Mouse (Mus musculus): Measurements from ENCODE around the gene Hrh2. TPM values are rescaled to one million over a fixed set of nuclear protein-coding genes. Genes with fewer than 3 reads are reported as not detected.

Gene Hrh2
- polyA plus RNA-seq, 1 experiment from 2014 or later = 0.65 TPM

GRCm38 (mm10) chr13:54205195-54205594, 13.3 kb downstream of the Hrh2 start:
- H3K27ac ChIP-seq (replicated peaks) = no peak overlapping the region
- H3K27me3 ChIP-seq = no peaks in the 10 kb centered on the region
- no peak overlapping the region for H3K9ac ChIP-seq
- no peak overlapping the region for H3K4me2 ChIP-seq
- no peaks in the 10 kb centered on the region for H3K4me1 ChIP-seq (replicated peaks)
- 82% methylated on average over 7 of the region's 7 CpGs for WGBS
- no peaks in the 10 kb centered on the region for H3K9me3 ChIP-seq
- no peak overlapping the region for H3K4me3 ChIP-seq
- no peak for ATAC-seq (ENCODE audit: low FRiP score, low read depth)
- H3K36me3 ChIP-seq = no peaks in the 10 kb centered on the region

GRCm38 (mm10) chr13:54206140-54206753, 14.3 kb downstream of the Hrh2 start:
- H3K4me1 ChIP-seq (replicated peaks) = peaks cover 6% of the 10 kb centered on the region
- no peaks in the 10 kb centered on the region for H3K36me3 ChIP-seq
- H3K4me3 ChIP-seq = no peak overlapping the region
- 56% methylated on average over 9 of the region's 9 CpGs for WGBS
- ATAC-seq (ENCODE audit: low FRiP score, low read depth) = no peak
- no peak overlapping the region for H3K4me2 ChIP-seq
- H3K9ac ChIP-seq = no peak overlapping the region
- no peaks in the 10 kb centered on the region for H3K27me3 ChIP-seq
- H3K9me3 ChIP-seq = no peaks in the 10 kb centered on the region
- no peak overlapping the region for H3K27ac ChIP-seq (replicated peaks)

GRCm38 (mm10) chr13:54209476-54210253, 17.7 kb downstream of the Hrh2 start:
- H3K27ac ChIP-seq (replicated peaks) = no peak overlapping the region
- no peak for ATAC-seq (ENCODE audit: low FRiP score, low read depth)
- no peaks in the 10 kb centered on the region for H3K9me3 ChIP-seq
- peaks cover 23% of the 10 kb centered on the region for H3K4me1 ChIP-seq (replicated peaks)
- H3K4me3 ChIP-seq = no peak overlapping the region
- no peaks in the 10 kb centered on the region for H3K27me3 ChIP-seq
- H3K36me3 ChIP-seq = no peaks in the 10 kb centered on the region
- WGBS = 53% methylated on average over 8 of the region's 8 CpGs
- H3K4me2 ChIP-seq = no peak overlapping the region
- H3K9ac ChIP-seq = no peak overlapping the region

- H3K4me3 ChIP-seq = no peak overlapping the region
- H3K9ac ChIP-seq = 0 out of 2 replicates have a peak overlapping the region, but pooled peaks have one; percentile 25
- ATAC-seq (ENCODE audit: low FRiP score, low read depth) = peak; percentile 87
- no peaks in the 10 kb centered on the region for H3K36me3 ChIP-seq
- H3K27me3 ChIP-seq = no peaks in the 10 kb centered on the region
- H3K4me1 ChIP-seq (replicated peaks) = peaks cover 23% of the 10 kb centered on the region
- H3K9me3 ChIP-seq = no peaks in the 10 kb centered on the region
- peak overlapping the region; percentile 84 for H3K27ac ChIP-seq (replicated peaks)
- 17% methylated on average over 10 of the region's 10 CpGs for WGBS
- H3K4me2 ChIP-seq = 0 out of 2 replicates have a peak overlapping the region, but pooled peaks have one; percentile 4
Measured at GRCm38 (mm10) chr13:54211528-54212488, 19.9 kb downstream of the Hrh2 start.

GRCm38 (mm10) chr13:54212516-54212915, 20.6 kb downstream of the Hrh2 start:
- WGBS = 42% methylated on average over 5 of the region's 5 CpGs
- no peaks in the 10 kb centered on the region for H3K36me3 ChIP-seq
- no peak overlapping the region for H3K4me3 ChIP-seq
- H3K9ac ChIP-seq = 0 out of 2 replicates have a peak overlapping the region, but pooled peaks have one; percentile 25
- peaks cover 23% of the 10 kb centered on the region for H3K4me1 ChIP-seq (replicated peaks)
- no peaks in the 10 kb centered on the region for H3K9me3 ChIP-seq
- no peaks in the 10 kb centered on the region for H3K27me3 ChIP-seq
- peak; percentile 15; the same call in 1 of the 2 replicates for ATAC-seq (ENCODE audit: low FRiP score, low read depth)
- 0 out of 2 replicates have a peak overlapping the region, but pooled peaks have one; percentile 4 for H3K4me2 ChIP-seq
- peak overlapping the region; percentile 84 for H3K27ac ChIP-seq (replicated peaks)

GRCm38 (mm10) chr13:54215266-54215665, 23.3 kb downstream of the Hrh2 start:
- 51% methylated on average over 5 of the region's 5 CpGs for WGBS
- Histone ChIP-seq H3K9ac (no peak overlapping the region), H3K4me1 (replicated peaks) (peaks cover 23% of the 10 kb centered on the region), H3K36me3 (no peaks in the 10 kb centered on the region), H3K4me3 (no peak overlapping the region), H3K27ac (replicated peaks) (no peak overlapping the region), H3K4me2 (no peak overlapping the region), H3K27me3 (no peaks in the 10 kb centered on the region), H3K9me3 (no peaks in the 10 kb centered on the region)
- ATAC-seq (ENCODE audit: low FRiP score, low read depth) = no peak

GRCm38 (mm10) chr13:54215777-54216316, 23.9 kb downstream of the Hrh2 start:
- Histone ChIP-seq H3K36me3 (no peaks in the 10 kb centered on the region), H3K27me3 (no peaks in the 10 kb centered on the region), H3K4me3 (no peak overlapping the region), H3K4me2 (no peak overlapping the region), H3K9me3 (no peaks in the 10 kb centered on the region), H3K9ac (no peak overlapping the region), H3K4me1 (replicated peaks) (peaks cover 22% of the 10 kb centered on the region), H3K27ac (replicated peaks) (no peak overlapping the region)
- 22% methylated on average over 7 of the region's 7 CpGs for WGBS
- ATAC-seq (ENCODE audit: low FRiP score, low read depth) = no peak

- Histone ChIP-seq H3K27me3 (no peaks in the 10 kb centered on the region), H3K9me3 (no peaks in the 10 kb centered on the region), H3K27ac (replicated peaks) (no peak overlapping the region), H3K9ac (no peak overlapping the region), H3K4me3 (no peak overlapping the region), H3K36me3 (no peaks in the 10 kb centered on the region), H3K4me2 (no peak overlapping the region), H3K4me1 (replicated peaks) (peaks cover 20% of the 10 kb centered on the region)
- ATAC-seq (ENCODE audit: low FRiP score, low read depth) = no peak
- 93% methylated on average over 1 of the region's 1 CpGs for WGBS
Measured at GRCm38 (mm10) chr13:54218341-54218740, 26.4 kb downstream of the Hrh2 start.

- Histone ChIP-seq H3K4me3 (no peak overlapping the region), H3K9ac (no peak overlapping the region), H3K9me3 (no peaks in the 10 kb centered on the region), H3K27me3 (no peaks in the 10 kb centered on the region), H3K4me2 (no peak overlapping the region), H3K36me3 (no peaks in the 10 kb centered on the region), H3K4me1 (replicated peaks) (peaks cover 22% of the 10 kb centered on the region), H3K27ac (replicated peaks) (no peak overlapping the region)
- no peak for ATAC-seq (ENCODE audit: low FRiP score, low read depth)
- WGBS = 54% methylated on average over 4 of the region's 4 CpGs
Measured at GRCm38 (mm10) chr13:54221631-54222179, 29.8 kb downstream of the Hrh2 start.

- Histone ChIP-seq H3K27ac (replicated peaks) (no peak overlapping the region), H3K9ac (no peak overlapping the region), H3K4me3 (no peak overlapping the region), H3K27me3 (no peaks in the 10 kb centered on the region), H3K36me3 (no peaks in the 10 kb centered on the region), H3K4me1 (replicated peaks) (peaks cover 26% of the 10 kb centered on the region), H3K9me3 (no peaks in the 10 kb centered on the region), H3K4me2 (no peak overlapping the region)
- no peak for ATAC-seq (ENCODE audit: low FRiP score, low read depth)
- 43% methylated on average over 13 of the region's 13 CpGs for WGBS
Measured at GRCm38 (mm10) chr13:54222921-54223769, 31.2 kb downstream of the Hrh2 start.

All from hindbrain, embryonic 15.5 days (tissue).